Mouse (Mus musculus): ENCODE measurements around the gene Pithd1. TPM values are rescaled to one million over a fixed set of nuclear protein-coding genes. Genes with fewer than 3 reads are reported as not detected.

Pithd1 gene
- polyA plus RNA-seq, 1 experiment from 2014 or later: 60.6 TPM

DNA sequence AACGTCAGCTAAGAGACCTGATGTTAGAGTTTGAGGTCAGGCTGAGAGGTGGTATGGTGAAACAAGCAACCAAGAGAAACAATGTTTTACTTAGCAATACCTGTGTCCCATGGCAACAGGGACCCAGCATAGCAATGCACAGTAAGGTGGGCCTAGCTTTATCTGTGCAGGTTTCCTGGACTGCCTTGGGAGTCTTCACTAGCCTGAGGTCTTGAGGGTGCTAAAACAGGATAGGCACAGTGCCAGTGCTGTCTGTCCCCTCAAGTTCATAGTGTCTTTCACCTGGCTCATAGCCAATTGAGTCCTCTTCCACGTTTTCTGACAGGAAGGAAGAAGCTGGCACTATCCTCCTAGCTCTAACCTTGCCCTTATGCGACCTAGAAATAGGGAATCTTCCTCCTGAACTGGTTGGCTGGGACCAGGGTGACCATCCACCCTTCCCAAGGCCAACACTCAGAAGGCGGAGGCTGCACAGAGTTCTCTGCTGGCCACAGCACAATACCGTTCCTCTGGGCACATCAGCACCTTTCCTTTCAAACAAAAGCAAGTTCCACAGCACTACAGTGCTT, 17.1 kb upstream of the Pithd1 start:
- no peak overlapping the region for H3K27ac ChIP-seq (ENCODE audit: low read depth, low read length)
- no peak for DNase-seq (ENCODE audit: low spot score)
- ATAC-seq (ENCODE audit: insufficient read depth, low FRiP score, low TSS enrichment): no peak
- no peak overlapping the region for H3K4me3 ChIP-seq (ENCODE audit: low read depth, low read length)
- H3K9me3 ChIP-seq (ENCODE audit: control insufficient read depth, low read length): no peaks in the 10 kb centered on the region
- H3K4me1 ChIP-seq (ENCODE audit: control insufficient read depth, insufficient read depth, low read length): no peaks in the 10 kb centered on the region
- H3K27me3 ChIP-seq (ENCODE audit: control insufficient read depth, insufficient read depth, low read length): no peaks in the 10 kb centered on the region
- H3K9ac ChIP-seq (ENCODE audit: low read length): no peak overlapping the region
- peaks cover 26% of the 10 kb centered on the region for H3K36me3 ChIP-seq (ENCODE audit: control insufficient read depth, insufficient read depth, low read length)
- 87% methylated on average over 5 of the region's 5 CpGs for WGBS
- H3K4me2 ChIP-seq (ENCODE audit: low read depth): no peak overlapping the region

DNA sequence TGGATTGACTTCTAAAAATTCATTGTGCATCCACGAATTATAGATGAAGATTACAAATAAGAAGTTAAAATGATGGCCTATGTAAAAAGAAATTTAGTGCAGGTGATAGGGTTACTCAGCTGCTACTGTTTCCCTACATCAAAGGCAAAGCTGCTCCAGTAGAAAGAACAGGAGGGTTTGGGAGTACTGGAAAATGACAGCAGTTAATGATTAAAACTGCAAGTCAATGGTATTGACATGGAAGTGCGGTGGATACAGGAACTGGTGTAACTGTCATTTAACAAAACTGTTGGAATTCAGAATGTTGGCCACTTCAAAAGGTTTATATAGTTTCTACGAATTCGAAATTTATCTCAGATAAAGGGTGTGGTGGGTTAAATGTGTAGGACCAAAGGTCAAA, 8.1 kb upstream of the Pithd1 start:
- H3K4me2 ChIP-seq (ENCODE audit: low read depth): no peak overlapping the region
- 89% methylated on average over 4 of the region's 4 CpGs for WGBS
- no peaks in the 10 kb centered on the region for H3K9me3 ChIP-seq (ENCODE audit: control insufficient read depth, low read length)
- H3K27ac ChIP-seq (ENCODE audit: low read depth, low read length): no peak overlapping the region
- DNase-seq (ENCODE audit: low spot score) (no peak), ATAC-seq (ENCODE audit: insufficient read depth, low FRiP score, low TSS enrichment) (no peak)
- H3K4me1 ChIP-seq (ENCODE audit: control insufficient read depth, insufficient read depth, low read length): no peaks in the 10 kb centered on the region
- H3K36me3 ChIP-seq (ENCODE audit: control insufficient read depth, insufficient read depth, low read length): no peaks in the 10 kb centered on the region
- no peak overlapping the region for H3K4me3 ChIP-seq (ENCODE audit: low read depth, low read length)
- no peak overlapping the region for H3K9ac ChIP-seq (ENCODE audit: low read length)
- H3K27me3 ChIP-seq (ENCODE audit: control insufficient read depth, insufficient read depth, low read length): no peaks in the 10 kb centered on the region

DNA sequence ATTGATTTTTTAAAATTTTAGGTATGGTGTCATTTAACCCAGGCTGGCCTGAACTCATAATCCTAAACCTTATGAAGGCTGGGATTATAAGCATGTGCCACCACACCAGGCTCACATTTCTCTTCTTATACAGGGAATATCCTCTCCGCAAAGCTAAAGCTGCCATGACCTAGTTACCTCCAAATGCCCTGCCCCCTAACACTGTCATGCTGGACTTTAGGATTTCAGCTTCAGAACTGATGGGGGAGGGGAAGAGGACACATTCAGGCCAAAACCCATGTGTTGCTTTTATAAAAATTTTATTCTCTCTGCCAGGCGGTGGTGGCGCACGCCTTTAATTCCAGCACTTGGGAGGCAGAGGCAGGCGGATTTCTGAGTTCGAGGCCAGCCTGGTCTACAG, 6.9 kb upstream of the Pithd1 start:
- DNase-seq (ENCODE audit: low spot score) (no peak), ATAC-seq (ENCODE audit: insufficient read depth, low FRiP score, low TSS enrichment) (no peak)
- Histone ChIP-seq H3K9ac (ENCODE audit: low read length) (no peak overlapping the region), H3K27ac (ENCODE audit: low read depth, low read length) (no peak overlapping the region), H3K9me3 (ENCODE audit: control insufficient read depth, low read length) (no peaks in the 10 kb centered on the region), H3K4me3 (ENCODE audit: low read depth, low read length) (no peak overlapping the region), H3K27me3 (ENCODE audit: control insufficient read depth, insufficient read depth, low read length) (no peaks in the 10 kb centered on the region), H3K36me3 (ENCODE audit: control insufficient read depth, insufficient read depth, low read length) (no peaks in the 10 kb centered on the region), H3K4me1 (ENCODE audit: control insufficient read depth, insufficient read depth, low read length) (no peaks in the 10 kb centered on the region), H3K4me2 (ENCODE audit: low read depth) (no peak overlapping the region)
- WGBS: 95% methylated on average over 6 of the region's 6 CpGs

DNA sequence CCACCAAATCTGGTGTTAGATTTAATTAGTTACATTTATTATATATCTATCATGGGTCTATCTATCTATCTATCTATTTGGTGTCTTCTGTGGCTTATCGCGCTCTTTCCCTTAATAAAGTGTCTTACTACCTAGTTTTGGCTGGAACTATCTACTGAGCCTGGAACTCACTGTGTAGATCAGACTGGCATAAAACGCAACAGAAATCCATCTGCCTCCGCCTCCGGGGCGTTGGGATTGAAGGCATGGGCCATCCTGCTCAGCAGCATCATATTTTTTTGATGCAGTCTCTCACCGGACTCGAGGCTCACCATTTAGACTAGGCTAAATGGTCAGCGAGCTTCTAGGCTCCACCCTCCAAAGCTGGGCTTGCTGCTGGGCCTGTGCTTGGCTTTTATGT, 650 bp upstream of the Pithd1 start:
- H3K4me3 ChIP-seq (ENCODE audit: low read depth, low read length): peak overlapping the region; percentile 62
- 71% methylated on average over 9 of the region's 9 CpGs for WGBS
- H3K36me3 ChIP-seq (ENCODE audit: control insufficient read depth, insufficient read depth, low read length): no peaks in the 10 kb centered on the region; the same call in 1 of the 2 replicates
- H3K4me2 ChIP-seq (ENCODE audit: low read depth): peak overlapping the region; percentile 78
- peak overlapping the region; percentile 93 for H3K9ac ChIP-seq (ENCODE audit: low read length)
- no peak for DNase-seq (ENCODE audit: low spot score)
- no peaks in the 10 kb centered on the region for H3K27me3 ChIP-seq (ENCODE audit: control insufficient read depth, insufficient read depth, low read length)
- H3K4me1 ChIP-seq (ENCODE audit: control insufficient read depth, insufficient read depth, low read length): peaks cover 7% of the 10 kb centered on the region; the same call in 1 of the 2 replicates
- ATAC-seq (ENCODE audit: insufficient read depth, low FRiP score, low TSS enrichment): no peak
- peak overlapping the region; percentile 64 for H3K27ac ChIP-seq (ENCODE audit: low read depth, low read length)
- no peaks in the 10 kb centered on the region for H3K9me3 ChIP-seq (ENCODE audit: control insufficient read depth, low read length)

DNA sequence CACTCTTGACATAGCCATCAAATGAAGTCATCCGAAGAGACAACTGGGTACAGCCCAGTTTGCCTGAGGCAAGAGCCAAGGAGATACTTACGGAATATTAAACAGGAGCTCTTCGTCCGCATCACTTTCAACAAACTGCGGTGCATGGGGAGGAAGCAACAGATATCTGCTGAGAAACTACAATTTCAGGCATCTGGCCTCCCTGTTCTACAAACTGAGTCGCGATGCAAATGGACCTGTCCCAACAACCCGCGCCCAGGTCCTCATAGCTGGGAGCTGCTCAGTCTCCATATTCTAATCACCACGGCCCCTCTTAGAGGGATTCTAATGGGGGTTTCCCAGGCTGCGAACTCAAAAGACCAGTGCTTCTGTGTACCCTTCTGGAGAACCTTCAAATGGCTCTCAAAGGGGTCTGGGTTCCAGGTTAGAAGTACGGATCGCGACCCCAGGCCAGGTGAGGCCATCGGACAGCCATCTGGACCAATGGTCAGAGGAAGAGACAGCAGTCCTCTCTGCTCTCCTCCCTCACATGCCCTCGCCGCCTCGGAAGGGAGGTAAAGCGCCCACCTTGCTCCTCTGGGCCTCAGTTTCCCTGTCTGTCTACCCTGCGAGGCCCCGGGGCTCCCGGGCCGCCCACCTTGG, 642 bp downstream of the Pithd1 start:
- 8% methylated on average over 23 of the region's 23 CpGs for WGBS
- ATAC-seq (ENCODE audit: insufficient read depth, low FRiP score, low TSS enrichment): 0 out of 2 replicates have a peak, but pooled peaks have one; percentile 13
- no peak for DNase-seq (ENCODE audit: low spot score)

DNA sequence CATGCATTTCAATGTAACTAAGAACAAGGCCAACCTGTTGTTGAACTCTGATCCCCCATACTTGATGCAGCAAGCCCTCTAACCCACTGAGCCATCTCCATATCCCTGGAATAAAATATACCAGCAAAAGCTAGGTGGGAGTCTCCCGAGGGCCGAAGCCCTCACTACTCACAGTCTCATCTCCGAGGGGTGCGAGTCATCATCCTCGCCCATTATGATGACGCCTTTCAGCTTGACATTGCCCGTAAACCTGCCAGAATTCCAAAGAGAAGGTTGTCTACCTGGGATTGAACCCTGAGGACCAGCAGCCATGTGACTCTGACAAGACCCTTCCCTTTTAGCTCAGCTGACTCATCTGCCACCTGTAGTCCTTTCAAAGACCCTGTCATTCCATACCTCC, 1.3 kb downstream of the Pithd1 start:
- 96% methylated on average over 7 of the region's 7 CpGs for WGBS
- H3K9ac ChIP-seq (ENCODE audit: low read length): no peak overlapping the region
- H3K36me3 ChIP-seq (ENCODE audit: control insufficient read depth, insufficient read depth, low read length): no peaks in the 10 kb centered on the region; the same call in 1 of the 2 replicates

More for the DNA sequence above, 642 bp downstream of the Pithd1 start:
- Histone ChIP-seq H3K4me2 (ENCODE audit: low read depth) (peak overlapping the region; percentile 78), H3K4me1 (ENCODE audit: control insufficient read depth, insufficient read depth, low read length) (peaks cover 7% of the 10 kb centered on the region; the same call in 1 of the 2 replicates), H3K36me3 (ENCODE audit: control insufficient read depth, insufficient read depth, low read length) (no peaks in the 10 kb centered on the region; the same call in 1 of the 2 replicates), H3K27ac (ENCODE audit: low read depth, low read length) (peak overlapping the region; percentile 36), H3K4me3 (ENCODE audit: low read depth, low read length) (peak overlapping the region; percentile 62), H3K9ac (ENCODE audit: low read length) (peak overlapping the region; percentile 93), H3K9me3 (ENCODE audit: control insufficient read depth, low read length) (no peaks in the 10 kb centered on the region), H3K27me3 (ENCODE audit: control insufficient read depth, insufficient read depth, low read length) (no peaks in the 10 kb centered on the region)

DNA sequence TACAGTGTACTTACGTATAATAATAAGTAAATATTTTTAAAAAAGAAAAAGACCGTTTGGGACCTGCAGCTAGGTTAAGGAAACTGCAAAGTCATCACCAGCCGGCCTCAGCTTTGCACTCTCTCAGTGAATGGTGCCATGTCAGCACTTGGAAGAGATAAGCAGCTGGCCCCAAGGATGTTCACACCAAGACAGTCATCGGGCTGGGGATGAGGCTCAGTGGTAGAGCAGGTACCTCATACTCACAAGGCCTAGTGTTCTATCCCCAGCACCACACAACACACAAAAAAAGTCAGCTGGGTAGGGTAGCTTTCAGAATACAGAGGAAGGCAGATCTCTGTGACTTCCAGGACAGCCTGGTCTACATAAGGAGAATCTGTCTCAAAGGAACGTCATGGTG, 1.9 kb downstream of the Pithd1 start:
- DNase-seq (ENCODE audit: low spot score): no peak
- Histone ChIP-seq H3K4me3 (ENCODE audit: low read depth, low read length) (no peak overlapping the region), H3K27ac (ENCODE audit: low read depth, low read length) (no peak overlapping the region), H3K4me2 (ENCODE audit: low read depth) (no peak overlapping the region), H3K36me3 (ENCODE audit: control insufficient read depth, insufficient read depth, low read length) (no peaks in the 10 kb centered on the region; the same call in 1 of the 2 replicates), H3K27me3 (ENCODE audit: control insufficient read depth, insufficient read depth, low read length) (no peaks in the 10 kb centered on the region), H3K4me1 (ENCODE audit: control insufficient read depth, insufficient read depth, low read length) (peaks cover 7% of the 10 kb centered on the region; the same call in 1 of the 2 replicates), H3K9ac (ENCODE audit: low read length) (no peak overlapping the region), H3K9me3 (ENCODE audit: control insufficient read depth, low read length) (no peaks in the 10 kb centered on the region)
- no peak for ATAC-seq (ENCODE audit: insufficient read depth, low FRiP score, low TSS enrichment)
- 93% methylated on average over 5 of the region's 5 CpGs for WGBS

More for the DNA sequence above, 1.3 kb downstream of the Pithd1 start:
- DNase-seq (ENCODE audit: low spot score) (no peak), ATAC-seq (ENCODE audit: insufficient read depth, low FRiP score, low TSS enrichment) (no peak)
- Histone ChIP-seq H3K9me3 (ENCODE audit: control insufficient read depth, low read length) (no peaks in the 10 kb centered on the region), H3K4me1 (ENCODE audit: control insufficient read depth, insufficient read depth, low read length) (peaks cover 7% of the 10 kb centered on the region; the same call in 1 of the 2 replicates), H3K27ac (ENCODE audit: low read depth, low read length) (no peak overlapping the region), H3K4me3 (ENCODE audit: low read depth, low read length) (peak overlapping the region; percentile 62), H3K27me3 (ENCODE audit: control insufficient read depth, insufficient read depth, low read length) (no peaks in the 10 kb centered on the region), H3K4me2 (ENCODE audit: low read depth) (peak overlapping the region; percentile 78)

DNA sequence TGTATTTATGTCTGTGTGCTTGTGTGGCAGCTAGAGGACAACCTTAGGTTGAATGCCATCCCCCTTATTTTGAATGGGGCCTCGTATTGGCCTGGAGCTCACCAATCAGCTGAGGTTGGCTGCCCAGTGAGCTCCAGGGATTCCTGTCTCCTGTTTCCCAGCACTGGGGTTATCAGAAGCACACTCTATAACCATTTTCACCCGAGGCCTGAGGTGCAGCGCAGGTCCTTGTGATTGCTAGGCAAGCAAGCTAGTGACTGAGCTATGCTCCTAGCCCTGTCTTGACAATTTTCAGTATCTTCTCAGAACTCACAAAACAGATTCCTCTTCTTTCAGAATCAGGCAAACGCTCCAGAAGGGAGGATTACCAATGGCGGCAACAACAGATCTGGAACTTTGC, 2.5 kb downstream of the Pithd1 start:
- H3K4me3 ChIP-seq (ENCODE audit: low read depth, low read length): no peak overlapping the region
- no peaks in the 10 kb centered on the region for H3K9me3 ChIP-seq (ENCODE audit: control insufficient read depth, low read length)
- H3K4me2 ChIP-seq (ENCODE audit: low read depth): no peak overlapping the region
- no peaks in the 10 kb centered on the region for H3K27me3 ChIP-seq (ENCODE audit: control insufficient read depth, insufficient read depth, low read length)
- H3K9ac ChIP-seq (ENCODE audit: low read length): no peak overlapping the region
- no peaks in the 10 kb centered on the region; the same call in 1 of the 2 replicates for H3K36me3 ChIP-seq (ENCODE audit: control insufficient read depth, insufficient read depth, low read length)
- ATAC-seq (ENCODE audit: insufficient read depth, low FRiP score, low TSS enrichment) (no peak), DNase-seq (ENCODE audit: low spot score) (no peak)
- 92% methylated on average over 5 of the region's 5 CpGs for WGBS
- no peak overlapping the region for H3K27ac ChIP-seq (ENCODE audit: low read depth, low read length)
- peaks cover 7% of the 10 kb centered on the region; the same call in 1 of the 2 replicates for H3K4me1 ChIP-seq (ENCODE audit: control insufficient read depth, insufficient read depth, low read length)

Measured in neural tube, embryonic 11.5 days (tissue).